Mouse (Mus musculus) kidney, postnatal 0 days (tissue): ENCODE data around the gene Tgfbr3. TPM values are rescaled to one million over a fixed set of nuclear protein-coding genes. Genes with fewer than 3 reads are reported as not detected.

Experiments
- ATAC-seq: fragments of 200-750 bp; cut with Nextera tagmentation; replicated peaks from 2 replicates; pipeline ENCODE4 v1.8.0; 2017; ENCODE audit warnings: low read depth, moderate number of reproducible peaks, moderate TSS enrichment, moderate library complexity; ENCODE audit not compliant: low FRiP score
- DNase-seq: peaks from one replicate; pipeline ENCODE4 v3.0.0-alpha.2; 2016; ENCODE audit warnings: low spot score
- H3K27ac ChIP-seq: fragments of 300-500 bp; sonication (generic); 2 replicates; pipeline ENCODE4 v1.5.1; 2014; ENCODE audit warnings: mild to moderate bottlenecking
- H3K27me3 ChIP-seq: fragments of 300-500 bp; sonication (generic); 2 replicates; pipeline ENCODE4 v1.6.1; 2014; ENCODE audit warnings: low read length, mixed read lengths; ENCODE audit not compliant: insufficient read depth
- H3K36me3 ChIP-seq: fragments of 300-500 bp; sonication (generic); 2 replicates; pipeline ENCODE4 v1.6.1; 2014; ENCODE audit warnings: low read length, mixed read lengths; ENCODE audit not compliant: insufficient read depth
- H3K4me1 ChIP-seq: fragments of 300-500 bp; sonication (generic); replicated peaks from 2 replicates; pipeline ENCODE4 v1.6.1; 2014; ENCODE audit warnings: antibody characterized with exemption, low read length, mixed read lengths; ENCODE audit not compliant: insufficient read depth
- H3K4me2 ChIP-seq: fragments of 300-500 bp; sonication (generic); 2 replicates; pipeline ENCODE4 v1.6.1; 2014; ENCODE audit warnings: mild to moderate bottlenecking, low read length, moderate library complexity, mixed read lengths
- H3K4me3 ChIP-seq: fragments of 300-500 bp; sonication (generic); replicated peaks from 2 replicates; pipeline ENCODE4 v1.5.1; 2014; ENCODE audit warnings: low read depth, low read length
- H3K9ac ChIP-seq: fragments of 300-500 bp; sonication (generic); 2 replicates; pipeline ENCODE4 v1.6.1; 2014; ENCODE audit warnings: low read depth, low read length
- H3K9me3 ChIP-seq: fragments of 300-500 bp; sonication (generic); replicated peaks from 2 replicates; pipeline ENCODE4 v1.6.1; 2016; ENCODE audit warnings: low read length, inconsistent platforms, mixed read lengths
- CTCF ChIP-seq: IDR thresholded peaks from 2 replicates; pipeline ENCODE4 v1.5.1; 2016; ENCODE audit warnings: antibody characterized with exemption, low read depth, mild to moderate bottlenecking, moderate library complexity
- WGBS: fragments of 180-500 bp; shearing (Covaris S2); extraction: QIAGEN DNeasy Blood & Tissue Kit; methylation state at CpG from one replicate; pipeline ENCODE4 v1.1.7; 2014; 5-methylcytosine and 5-hydroxymethylcytosine counted together
- polyA plus RNA-seq: library from polyadenylated mRNA; unstranded; fragments of >200 nt; fragmentation: Nextera tagmentation; extraction: Ambion mirVana; gene quantifications from 2 replicates; pipeline ENCODE4 v1.2.1, GENCODE M21; 2015

Tgfbr3 gene
- polyA plus RNA-seq, 1 experiment from 2014 or later = 10.8 TPM

GRCm38 (mm10) chr5:107109416-107109815 is 180.0 kb downstream of the Tgfbr3 start:
- ATAC-seq (no peak), DNase-seq (no peak)
- no peaks in the 10 kb centered on the region for H3K9me3 ChIP-seq
- WGBS = 59% methylated on average over 15 of the region's 15 CpGs
- H3K27me3 ChIP-seq = no peaks in the 10 kb centered on the region
- no peak for TF ChIP-seq CTCF
- no peak overlapping the region for H3K27ac ChIP-seq
- H3K36me3 ChIP-seq = 0 out of 2 replicates have a peak, but pooled peaks cover 3% of the 10 kb centered on the region
- H3K4me2 ChIP-seq = no peak overlapping the region
- H3K4me1 ChIP-seq = peaks cover 15% of the 10 kb centered on the region
- no peak overlapping the region for H3K9ac ChIP-seq
- H3K4me3 ChIP-seq = no peak overlapping the region

- DNase-seq (no peak), ATAC-seq (no peak)
- Histone ChIP-seq H3K9me3 (no peaks in the 10 kb centered on the region), H3K4me3 (no peak overlapping the region), H3K4me2 (no peak overlapping the region), H3K4me1 (peaks cover 15% of the 10 kb centered on the region), H3K36me3 (0 out of 2 replicates have a peak, but pooled peaks cover 3% of the 10 kb centered on the region), H3K9ac (no peak overlapping the region), H3K27me3 (no peaks in the 10 kb centered on the region), H3K27ac (no peak overlapping the region)
- TF ChIP-seq CTCF = no peak
- WGBS = 63% methylated on average over 12 of the region's 12 CpGs
Measured at GRCm38 (mm10) chr5:107106793-107107192, 182.6 kb downstream of the Tgfbr3 start.

GRCm38 (mm10) chr5:107106139-107106538 is 183.3 kb downstream of the Tgfbr3 start:
- no peaks in the 10 kb centered on the region for H3K27me3 ChIP-seq
- no peak for DNase-seq
- no peaks in the 10 kb centered on the region for H3K9me3 ChIP-seq
- H3K4me3 ChIP-seq = no peak overlapping the region
- WGBS = 84% methylated on average over 2 of the region's 2 CpGs
- no peak overlapping the region for H3K4me2 ChIP-seq
- H3K9ac ChIP-seq = no peak overlapping the region
- H3K4me1 ChIP-seq = peaks cover 13% of the 10 kb centered on the region
- no peak for TF ChIP-seq CTCF
- H3K27ac ChIP-seq = no peak overlapping the region
- H3K36me3 ChIP-seq = 0 out of 2 replicates have a peak, but pooled peaks cover 3% of the 10 kb centered on the region
- no peak for ATAC-seq

- WGBS = 96% methylated on average over 2 of the region's 2 CpGs
Measured at GRCm38 (mm10) chr5:107103591-107103990, 185.8 kb downstream of the Tgfbr3 start.

GRCm38 (mm10) chr5:107102916-107103315 is 186.5 kb downstream of the Tgfbr3 start:
- Histone ChIP-seq H3K4me1 (no peaks in the 10 kb centered on the region), H3K4me2 (no peak overlapping the region), H3K9ac (no peak overlapping the region), H3K36me3 (no peaks in the 10 kb centered on the region), H3K9me3 (no peaks in the 10 kb centered on the region), H3K27me3 (no peaks in the 10 kb centered on the region), H3K27ac (no peak overlapping the region), H3K4me3 (no peak overlapping the region)
- ATAC-seq = no peak
- TF ChIP-seq CTCF = no peak
- 63% methylated on average over 4 of the region's 4 CpGs for WGBS
- DNase-seq = no peak

More at GRCm38 (mm10) chr5:107103591-107103990, 185.8 kb downstream of the Tgfbr3 start:
- TF ChIP-seq CTCF = no peak
- Histone ChIP-seq H3K9ac (no peak overlapping the region), H3K4me2 (no peak overlapping the region), H3K27me3 (no peaks in the 10 kb centered on the region), H3K4me1 (no peaks in the 10 kb centered on the region), H3K36me3 (no peaks in the 10 kb centered on the region), H3K27ac (no peak overlapping the region), H3K9me3 (no peaks in the 10 kb centered on the region), H3K4me3 (no peak overlapping the region)
- ATAC-seq = no peak
- DNase-seq = no peak

GRCm38 (mm10) chr5:107101684-107102083 is 187.7 kb downstream of the Tgfbr3 start:
- DNase-seq (no peak), ATAC-seq (no peak)
- H3K4me1 ChIP-seq = no peaks in the 10 kb centered on the region
- H3K36me3 ChIP-seq = no peaks in the 10 kb centered on the region
- H3K9me3 ChIP-seq = no peaks in the 10 kb centered on the region
- no peak overlapping the region for H3K27ac ChIP-seq
- no peak overlapping the region for H3K4me3 ChIP-seq
- 68% methylated on average over 4 of the region's 4 CpGs for WGBS
- H3K4me2 ChIP-seq = no peak overlapping the region
- no peak for TF ChIP-seq CTCF
- H3K9ac ChIP-seq = no peak overlapping the region
- H3K27me3 ChIP-seq = no peaks in the 10 kb centered on the region

- ATAC-seq (no peak), DNase-seq (no peak)
- WGBS = 61% methylated on average over 7 of the region's 7 CpGs
Measured at GRCm38 (mm10) chr5:107101135-107101534, 188.3 kb downstream of the Tgfbr3 start.

More at GRCm38 (mm10) chr5:107101135-107101534, 188.3 kb downstream of the Tgfbr3 start:
- Histone ChIP-seq H3K4me2 (no peak overlapping the region), H3K4me1 (no peaks in the 10 kb centered on the region), H3K9me3 (no peaks in the 10 kb centered on the region), H3K27ac (no peak overlapping the region), H3K9ac (no peak overlapping the region), H3K27me3 (no peaks in the 10 kb centered on the region), H3K4me3 (no peak overlapping the region), H3K36me3 (no peaks in the 10 kb centered on the region)
- TF ChIP-seq CTCF = no peak
